Mouse (Mus musculus): ENCODE data around the gene Capn7. TPM values are rescaled to one million over a fixed set of nuclear protein-coding genes. Genes with fewer than 3 reads are reported as not detected.

Gene Capn7
- polyA plus RNA-seq (2012; rRNA removed), result 64.0 and 66.5 TPM in 2 replicates

DNA sequence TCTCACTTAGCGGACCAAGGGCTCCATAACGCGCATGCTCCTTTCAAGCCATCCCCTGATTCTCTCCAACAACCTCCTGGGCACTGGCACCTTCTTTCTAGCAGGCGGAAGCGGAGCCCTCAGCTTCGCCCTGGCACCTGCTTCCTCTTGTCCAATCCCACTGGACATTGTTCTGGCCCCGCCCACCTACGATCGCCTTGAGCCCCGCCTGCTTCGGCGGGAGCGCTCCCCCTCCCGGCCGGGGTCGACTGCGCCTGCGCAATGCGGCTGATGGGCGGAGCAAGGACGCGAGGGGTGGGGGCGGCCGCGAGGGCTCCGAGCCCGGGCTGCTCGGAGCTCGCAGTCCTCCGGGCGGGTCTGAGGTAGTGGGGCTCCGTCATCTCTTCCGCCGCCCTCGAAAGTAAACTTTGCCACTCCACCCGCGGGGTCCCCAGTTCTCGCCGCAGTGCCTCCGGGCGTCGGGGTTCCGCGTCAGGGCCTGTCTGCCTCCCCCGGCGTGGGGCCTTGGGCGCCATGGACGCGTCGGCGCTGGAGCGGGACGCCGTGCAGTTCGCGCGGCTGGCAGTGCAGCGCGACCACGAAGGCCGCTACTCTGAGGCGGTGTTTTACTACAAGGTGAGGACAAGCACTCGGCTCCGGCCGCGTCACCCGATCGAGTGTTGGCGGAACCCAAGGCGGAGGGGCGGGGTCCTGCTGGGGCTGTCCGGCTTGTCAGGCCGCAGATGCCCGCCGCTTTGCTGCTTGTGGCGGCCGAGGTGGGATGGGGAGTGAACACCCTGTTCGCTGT, at the start of gene Capn7:
Gene Capn7, plus strand, starts transcription at position 270 of the 787 bp plus-strand sequence.

DNA sequence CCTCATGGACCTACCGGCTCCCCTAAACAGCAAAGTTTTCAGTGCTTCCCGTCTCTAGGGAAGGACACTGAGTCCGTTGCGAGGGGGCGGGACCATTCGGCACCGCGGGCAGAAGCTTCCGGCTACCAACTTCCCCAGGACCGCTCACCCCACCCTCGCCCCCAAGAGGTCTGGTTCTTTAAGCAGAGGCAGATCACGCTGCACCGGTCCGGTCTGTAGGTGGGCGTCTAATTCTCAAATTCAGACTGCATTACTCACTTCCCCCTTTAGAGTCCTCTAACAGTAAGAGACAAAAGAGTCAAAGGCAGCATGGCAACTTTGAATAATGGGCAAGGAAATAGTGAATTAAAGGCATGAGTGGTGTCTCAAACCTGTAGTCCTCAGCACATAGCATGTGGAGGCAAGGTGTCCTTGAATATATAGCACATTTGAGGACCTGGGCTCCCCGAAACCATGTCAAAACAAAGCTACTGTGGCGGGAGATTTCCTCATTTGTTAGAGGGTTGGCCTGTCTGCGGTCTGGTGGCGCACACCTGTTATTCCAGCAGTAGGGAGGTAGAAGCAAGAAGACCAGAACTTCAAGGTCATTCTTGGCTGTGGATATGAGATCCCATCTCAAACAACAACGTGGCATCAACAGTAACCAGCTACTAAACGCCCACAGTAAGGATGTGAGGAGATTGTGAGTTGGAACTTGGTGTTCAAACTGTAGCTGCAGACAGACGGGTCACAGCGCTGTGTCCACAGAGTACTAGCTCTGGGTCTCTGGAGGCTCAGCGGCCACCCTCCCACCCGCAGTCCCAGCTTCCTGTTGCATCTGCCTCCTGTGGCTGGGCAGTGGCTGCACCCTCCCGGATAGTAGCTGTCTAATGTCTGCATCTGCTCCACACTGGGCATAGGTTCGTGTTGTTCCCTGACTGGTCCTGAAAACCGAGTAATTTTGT, 12.3 kb upstream of the Capn7 start, which contains the start of gene Dnah1:
Gene Dnah1, minus strand, starts transcription at position 48 of the 944 bp plus-strand sequence.

Other genes starting within 250 kb of the Capn7 start
- gene Smim4, start 207.7 kb upstream of the Capn7 start, polyA plus RNA-seq (2012; rRNA removed), result 35.2 and 35.3 TPM in 2 replicates
- gene Nt5dc2, start 205.6 kb upstream of the Capn7 start, polyA plus RNA-seq (2012; rRNA removed), result 298 and 317 TPM in 2 replicates
- gene Stab1, start 168.0 kb upstream of the Capn7 start, polyA plus RNA-seq (2012; rRNA removed), result 28.5 and 33.9 TPM in 2 replicates
- gene Tnnc1, start 128.3 kb upstream of the Capn7 start, polyA plus RNA-seq (2012; rRNA removed), result 3.2 and 86.8 TPM in 2 replicates
- gene Nisch, start 119.7 kb upstream of the Capn7 start, polyA plus RNA-seq (2012; rRNA removed), result 418 and 447 TPM in 2 replicates
- 2.4 and 3.0 TPM in 2 replicates for gene Sema3g, start 118.8 kb upstream of the Capn7 start, polyA plus RNA-seq (2012; rRNA removed)
- gene Phf7, start 85.3 kb upstream of the Capn7 start, polyA plus RNA-seq (2012; rRNA removed), result 8.3 and 8.4 TPM in 2 replicates
- gene Bap1, start 85.2 kb upstream of the Capn7 start, polyA plus RNA-seq (2012; rRNA removed), result 123 and 131 TPM in 2 replicates
- gene Dnah1, start 12.7 kb upstream of the Capn7 start, polyA plus RNA-seq (2012; rRNA removed), result 5.7 and 6.7 TPM in 2 replicates
- 141 and 143 TPM in 2 replicates for gene Sh3bp5, start 99.4 kb downstream of the Capn7 start, polyA plus RNA-seq (2012; rRNA removed)
- 21.2 and 22.8 TPM in 2 replicates for gene Eaf1, start 157.8 kb downstream of the Capn7 start, polyA plus RNA-seq (2012; rRNA removed)
- gene Mettl6, start 158.4 kb downstream of the Capn7 start, polyA plus RNA-seq (2012; rRNA removed), result 26.0 and 27.9 TPM in 2 replicates